Mouse (Mus musculus): ENCODE measurements around the gene Prrt1. TPM values are rescaled to one million over a fixed set of nuclear protein-coding genes. Genes with fewer than 3 reads are reported as not detected.
A peak's percentile ranks its signal among the peaks of the same experiment; 100 is the strongest.

Gene Prrt1
- polyA plus RNA-seq, 1 experiment from 2014 or later: 0.10 TPM

DNA sequence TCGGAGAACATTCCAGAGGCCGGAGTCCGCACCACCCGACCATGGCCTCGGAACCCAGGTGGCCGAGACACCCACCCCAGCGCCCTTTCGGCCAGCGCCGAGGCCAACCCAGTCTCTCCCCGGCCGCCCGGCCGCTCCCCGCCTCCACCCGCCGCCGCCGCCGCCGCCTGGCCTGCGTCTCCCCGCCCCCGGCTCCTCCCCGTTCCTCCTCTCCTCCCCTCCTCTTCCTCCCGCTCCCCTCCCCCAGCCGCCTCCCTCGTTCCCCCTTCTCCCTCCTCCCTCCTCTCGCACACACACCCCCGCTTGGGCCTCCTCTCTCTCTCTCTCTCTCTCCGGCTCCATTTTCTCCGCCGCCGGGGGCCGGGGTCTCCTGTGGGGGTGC is 37.3 kb upstream of the Prrt1 start:
- Histone ChIP-seq H3K4me1 (ENCODE audit: control insufficient read depth, insufficient read depth, low read length) (peaks cover 33% of the 10 kb centered on the region), H3K4me2 (ENCODE audit: low read depth, low read length) (peak overlapping the region; percentile 93)
- peak; percentile 94 for DNase-seq (ENCODE audit: low spot score)

DNA sequence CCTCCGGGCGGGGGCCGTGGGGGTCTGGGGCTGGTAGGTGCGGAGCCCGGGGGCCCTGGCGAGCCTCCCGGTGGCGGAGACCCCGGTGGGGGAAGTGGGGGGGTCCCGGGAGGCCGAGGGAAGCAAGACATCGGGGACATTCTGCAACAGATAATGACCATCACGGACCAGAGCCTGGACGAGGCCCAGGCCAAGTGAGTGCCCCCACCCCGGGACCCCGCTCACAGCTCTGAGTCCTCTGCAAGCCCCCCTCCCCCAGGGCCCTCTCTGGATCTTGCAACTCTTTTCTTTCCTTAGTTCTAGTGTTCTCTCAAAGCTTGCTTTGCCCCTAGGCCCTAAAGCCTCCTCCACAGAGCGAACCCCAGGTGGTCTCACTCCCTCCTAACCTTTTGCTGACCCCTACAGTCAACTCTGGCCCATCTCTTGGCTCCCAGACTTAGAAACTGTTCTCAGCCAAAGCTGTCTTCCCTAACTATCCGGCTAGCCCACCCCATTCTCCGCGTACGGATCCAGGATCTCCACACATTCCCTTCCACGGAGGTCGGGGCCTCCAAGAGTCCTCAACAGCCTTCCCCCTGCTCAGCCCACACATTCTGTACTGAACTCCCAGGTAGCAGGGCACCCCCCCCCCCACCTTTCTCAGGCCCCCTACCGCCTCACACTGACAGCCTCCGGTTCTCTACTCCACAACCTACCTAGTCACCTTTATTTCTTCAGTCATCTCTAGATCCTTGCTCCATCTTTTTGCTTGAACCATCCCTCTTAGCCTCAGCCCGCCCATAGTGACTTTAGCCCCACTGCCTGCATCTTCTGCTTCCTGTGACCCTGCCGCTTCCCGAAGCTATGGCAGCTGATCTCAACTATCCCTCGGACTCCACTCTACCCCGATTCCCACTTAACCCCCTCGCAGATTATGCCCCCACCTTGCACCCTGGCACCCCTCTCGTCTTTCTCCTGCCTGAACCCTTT is 36.5 kb upstream of the Prrt1 start:
- DNase-seq (ENCODE audit: low spot score) (peak; percentile 63), ATAC-seq (replicated peaks; ENCODE audit: insufficient number of reproducible peaks, low FRiP score, low TSS enrichment, low read depth) (no peak)
- Histone ChIP-seq H3K4me3 (ENCODE audit: low read depth, low read length) (peak overlapping the region; percentile 91), H3K36me3 (replicated peaks; ENCODE audit: control insufficient read depth, insufficient read depth, low read depth, low read length) (peaks cover 3% of the 10 kb centered on the region; the same call in 1 of the 2 replicates), H3K9ac (replicated peaks; ENCODE audit: low read length) (peak overlapping the region; percentile 98), H3K27me3 (ENCODE audit: control insufficient read depth, insufficient read depth, low read length) (no peaks in the 10 kb centered on the region), H3K27ac (replicated peaks; ENCODE audit: low read depth, low read length) (peak overlapping the region; percentile 99), H3K4me2 (ENCODE audit: low read depth, low read length) (peak overlapping the region; percentile 93), H3K4me1 (ENCODE audit: control insufficient read depth, insufficient read depth, low read length) (peaks cover 34% of the 10 kb centered on the region), H3K9me3 (replicated peaks; ENCODE audit: control insufficient read depth, low read length) (no peaks in the 10 kb centered on the region)
- under 1% methylated on average over 30 of the region's 32 CpGs for WGBS

More for the DNA sequence above, 37.3 kb upstream of the Prrt1 start:
- peaks cover 3% of the 10 kb centered on the region; the same call in 1 of the 2 replicates for H3K36me3 ChIP-seq (replicated peaks; ENCODE audit: control insufficient read depth, insufficient read depth, low read depth, low read length)
- WGBS: 2% methylated on average over 30 of the region's 35 CpGs
- H3K9ac ChIP-seq (replicated peaks; ENCODE audit: low read length): peak overlapping the region; percentile 98
- 0 out of 2 replicates have a peak, but pooled peaks have one; percentile 27 for ATAC-seq (replicated peaks; ENCODE audit: insufficient number of reproducible peaks, low FRiP score, low TSS enrichment, low read depth)
- H3K27ac ChIP-seq (replicated peaks; ENCODE audit: low read depth, low read length): peak overlapping the region; percentile 99
- no peaks in the 10 kb centered on the region for H3K27me3 ChIP-seq (ENCODE audit: control insufficient read depth, insufficient read depth, low read length)
- no peaks in the 10 kb centered on the region for H3K9me3 ChIP-seq (replicated peaks; ENCODE audit: control insufficient read depth, low read length)
- H3K4me3 ChIP-seq (ENCODE audit: low read depth, low read length): peak overlapping the region; percentile 91

DNA sequence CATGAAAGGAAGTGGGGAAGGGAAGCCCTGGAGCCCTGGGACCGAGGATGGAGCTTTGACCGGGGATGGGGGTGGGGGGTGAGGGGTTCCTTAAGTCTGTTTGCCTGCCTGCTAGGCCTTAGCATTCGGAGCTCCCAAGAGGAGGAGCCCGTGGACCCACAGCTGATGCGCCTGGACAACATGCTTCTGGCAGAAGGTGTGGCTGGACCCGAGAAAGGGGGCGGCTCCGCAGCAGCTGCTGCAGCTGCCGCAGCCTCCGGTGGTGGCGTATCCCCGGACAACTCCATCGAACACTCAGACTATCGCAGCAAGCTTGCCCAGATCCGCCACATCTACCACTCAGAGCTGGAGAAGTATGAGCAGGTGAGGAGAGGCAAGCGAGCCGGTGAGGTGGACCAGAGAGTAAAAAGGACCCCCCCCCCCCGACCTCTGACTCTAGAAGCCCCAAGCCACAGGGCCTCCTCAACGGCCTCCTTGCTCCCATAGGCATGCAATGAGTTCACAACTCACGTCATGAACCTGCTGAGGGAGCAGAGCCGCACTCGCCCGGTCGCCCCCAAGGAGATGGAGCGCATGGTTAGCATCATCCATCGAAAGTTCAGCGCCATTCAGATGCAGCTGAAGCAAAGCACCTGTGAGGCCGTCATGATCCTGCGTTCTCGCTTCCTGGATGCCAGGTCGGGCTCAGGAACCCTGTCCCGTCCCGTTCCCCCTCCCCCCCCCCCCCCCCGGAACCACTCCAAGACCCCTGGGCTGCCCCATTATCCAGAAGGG is 35.4 kb upstream of the Prrt1 start:
- ATAC-seq (replicated peaks; ENCODE audit: insufficient number of reproducible peaks, low FRiP score, low TSS enrichment, low read depth) (no peak), DNase-seq (ENCODE audit: low spot score) (peak; percentile 45)
- Histone ChIP-seq H3K4me2 (ENCODE audit: low read depth, low read length) (peak overlapping the region; percentile 93), H3K27me3 (ENCODE audit: control insufficient read depth, insufficient read depth, low read length) (no peaks in the 10 kb centered on the region), H3K27ac (replicated peaks; ENCODE audit: low read depth, low read length) (0 out of 2 replicates have a peak overlapping the region, but pooled peaks have one; percentile 25), H3K9ac (replicated peaks; ENCODE audit: low read length) (peak overlapping the region; percentile 98), H3K4me1 (ENCODE audit: control insufficient read depth, insufficient read depth, low read length) (peaks cover 34% of the 10 kb centered on the region), H3K36me3 (replicated peaks; ENCODE audit: control insufficient read depth, insufficient read depth, low read depth, low read length) (peaks cover 3% of the 10 kb centered on the region; the same call in 1 of the 2 replicates), H3K9me3 (replicated peaks; ENCODE audit: control insufficient read depth, low read length) (no peaks in the 10 kb centered on the region), H3K4me3 (ENCODE audit: low read depth, low read length) (peak overlapping the region; percentile 91)
- WGBS: 43% methylated on average over 32 of the region's 34 CpGs

GRCm38 (mm10) chr17:34596098-34596497 is 33.2 kb upstream of the Prrt1 start:
- no peak for DNase-seq (ENCODE audit: low spot score)
- no peak for ATAC-seq (replicated peaks; ENCODE audit: insufficient number of reproducible peaks, low FRiP score, low TSS enrichment, low read depth)
- 74% methylated on average over 8 of the region's 8 CpGs for WGBS
- Histone ChIP-seq H3K9ac (replicated peaks; ENCODE audit: low read length) (no peak overlapping the region), H3K36me3 (replicated peaks; ENCODE audit: control insufficient read depth, insufficient read depth, low read depth, low read length) (peaks cover 3% of the 10 kb centered on the region; the same call in 1 of the 2 replicates), H3K4me3 (ENCODE audit: low read depth, low read length) (no peak overlapping the region), H3K9me3 (replicated peaks; ENCODE audit: control insufficient read depth, low read length) (no peaks in the 10 kb centered on the region), H3K4me2 (ENCODE audit: low read depth, low read length) (no peak overlapping the region), H3K4me1 (ENCODE audit: control insufficient read depth, insufficient read depth, low read length) (peaks cover 20% of the 10 kb centered on the region), H3K27ac (replicated peaks; ENCODE audit: low read depth, low read length) (no peak overlapping the region), H3K27me3 (ENCODE audit: control insufficient read depth, insufficient read depth, low read length) (no peaks in the 10 kb centered on the region)

DNA sequence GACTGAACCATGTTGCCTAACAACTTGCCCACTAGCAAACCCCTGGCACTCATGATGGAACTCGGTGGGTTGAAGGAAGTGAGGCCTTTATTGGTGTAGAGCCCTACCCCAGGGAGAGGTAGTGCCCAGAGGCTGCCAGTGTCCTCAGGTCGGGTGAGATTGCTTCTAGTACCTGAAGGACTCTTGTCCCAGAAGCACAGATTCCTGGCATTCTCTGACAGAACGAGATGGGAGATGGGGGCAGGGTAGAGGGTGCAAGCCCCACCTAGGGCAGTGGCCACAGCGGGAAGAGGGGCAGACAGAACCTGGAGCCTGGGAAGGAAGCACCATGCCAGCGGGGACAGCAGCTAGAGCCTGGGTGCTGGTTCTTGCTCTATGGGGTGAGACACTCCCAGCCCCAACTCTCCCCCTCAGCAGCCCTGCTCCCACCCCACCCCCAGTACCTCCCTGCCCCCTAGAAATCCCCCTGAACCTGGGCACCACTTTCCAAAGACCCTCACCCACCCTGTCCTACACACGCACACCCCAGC is 31.7 kb upstream of the Prrt1 start, which contains the start of gene Ager:
Gene Ager, plus strand, starts transcription at position 297 of the 530 bp plus-strand sequence.
- no peak for DNase-seq (ENCODE audit: low spot score)

GRCm38 (mm10) chr17:34599891-34600290 is 29.4 kb upstream of the Prrt1 start:
- H3K36me3 ChIP-seq (replicated peaks; ENCODE audit: control insufficient read depth, insufficient read depth, low read depth, low read length): peaks cover 3% of the 10 kb centered on the region; the same call in 1 of the 2 replicates
- 78% methylated on average over 9 of the region's 9 CpGs for WGBS
- H3K9ac ChIP-seq (replicated peaks; ENCODE audit: low read length): no peak overlapping the region
- DNase-seq (ENCODE audit: low spot score) (no peak), ATAC-seq (replicated peaks; ENCODE audit: insufficient number of reproducible peaks, low FRiP score, low TSS enrichment, low read depth) (no peak)
- H3K27me3 ChIP-seq (ENCODE audit: control insufficient read depth, insufficient read depth, low read length): no peaks in the 10 kb centered on the region
- H3K27ac ChIP-seq (replicated peaks; ENCODE audit: low read depth, low read length): no peak overlapping the region
- H3K4me2 ChIP-seq (ENCODE audit: low read depth, low read length): no peak overlapping the region
- no peak overlapping the region for H3K4me3 ChIP-seq (ENCODE audit: low read depth, low read length)
- H3K4me1 ChIP-seq (ENCODE audit: control insufficient read depth, insufficient read depth, low read length): 0 out of 2 replicates have a peak, but pooled peaks cover 5% of the 10 kb centered on the region
- H3K9me3 ChIP-seq (replicated peaks; ENCODE audit: control insufficient read depth, low read length): no peaks in the 10 kb centered on the region

More for the DNA sequence above, 31.7 kb upstream of the Prrt1 start, which contains the start of gene Ager:
- WGBS: 17% methylated on average over 6 of the region's 6 CpGs
- Histone ChIP-seq H3K36me3 (replicated peaks; ENCODE audit: control insufficient read depth, insufficient read depth, low read depth, low read length) (peaks cover 3% of the 10 kb centered on the region; the same call in 1 of the 2 replicates), H3K27me3 (ENCODE audit: control insufficient read depth, insufficient read depth, low read length) (no peaks in the 10 kb centered on the region), H3K4me2 (ENCODE audit: low read depth, low read length) (no peak within 1 kb of the TSS), H3K4me3 (ENCODE audit: low read depth, low read length) (no peak within 1 kb of the TSS), H3K4me1 (ENCODE audit: control insufficient read depth, insufficient read depth, low read length) (peaks cover 17% of the 10 kb centered on the region; the same call in 1 of the 2 replicates), H3K27ac (replicated peaks; ENCODE audit: low read depth, low read length) (no peak within 1 kb of the TSS), H3K9me3 (replicated peaks; ENCODE audit: control insufficient read depth, low read length) (no peaks in the 10 kb centered on the region), H3K9ac (replicated peaks; ENCODE audit: low read length) (no peak within 1 kb of the TSS)
- no peak for ATAC-seq (replicated peaks; ENCODE audit: insufficient number of reproducible peaks, low FRiP score, low TSS enrichment, low read depth)

DNA sequence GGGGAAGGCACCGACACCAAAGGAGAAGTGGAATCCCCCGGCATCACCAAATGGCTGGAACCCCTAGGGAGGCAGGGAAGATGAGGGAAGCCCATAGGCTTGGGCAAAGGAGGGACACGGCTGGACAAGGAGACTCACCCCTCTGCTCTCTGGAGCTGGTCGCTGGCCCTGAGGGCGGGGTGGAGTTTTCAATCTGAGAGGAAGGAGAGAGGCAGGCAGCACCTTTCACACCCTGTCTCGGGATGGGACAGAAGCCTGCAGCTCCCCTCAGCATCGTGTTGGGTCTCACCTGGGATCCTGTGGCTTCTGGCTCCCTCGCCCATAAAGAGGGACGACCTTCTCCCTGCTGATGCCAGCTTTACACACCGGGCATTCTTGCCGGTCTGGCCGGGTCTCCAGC is 27.5 kb upstream of the Prrt1 start:
- H3K4me1 ChIP-seq (ENCODE audit: control insufficient read depth, insufficient read depth, low read length): peaks cover 8% of the 10 kb centered on the region
- H3K4me2 ChIP-seq (ENCODE audit: low read depth, low read length): no peak overlapping the region
- DNase-seq (ENCODE audit: low spot score) (no peak), ATAC-seq (replicated peaks; ENCODE audit: insufficient number of reproducible peaks, low FRiP score, low TSS enrichment, low read depth) (no peak)
- 89% methylated on average over 12 of the region's 12 CpGs for WGBS
- no peaks in the 10 kb centered on the region for H3K9me3 ChIP-seq (replicated peaks; ENCODE audit: control insufficient read depth, low read length)
- no peak overlapping the region for H3K27ac ChIP-seq (replicated peaks; ENCODE audit: low read depth, low read length)
- H3K4me3 ChIP-seq (ENCODE audit: low read depth, low read length): no peak overlapping the region
- no peak overlapping the region for H3K9ac ChIP-seq (replicated peaks; ENCODE audit: low read length)
- no peaks in the 10 kb centered on the region for H3K27me3 ChIP-seq (ENCODE audit: control insufficient read depth, insufficient read depth, low read length)
- no peaks in the 10 kb centered on the region for H3K36me3 ChIP-seq (replicated peaks; ENCODE audit: control insufficient read depth, insufficient read depth, low read depth, low read length)

Measured in embryonic facial prominence, embryonic 11.5 days (tissue).